Mouse (Mus musculus): ENCODE data around the gene Wdr92.

- TF ChIP-seq CTCF (IDR thresholded peaks at IDR 0.05; ENCODE audit: low read depth, low read length) (no peak), POLR2A (IDR thresholded peaks at IDR 0.05; ENCODE audit: extremely low read depth, insufficient read depth, low read length) (no peak)
Measured at GRCm38 (mm10) chr11:17181807-17182206, at the start of gene Wdr92.

Measured in liver, adult 2 months (tissue).